Mouse (Mus musculus) frontal cortex, adult 2 months (tissue): ENCODE measurements around the gene Dctn2. TPM values are rescaled to one million over a fixed set of nuclear protein-coding genes. Genes with fewer than 3 reads are reported as not detected.

ENCODE experiments used
- polyA plus RNA-seq: library from polyadenylated mRNA; depleted of rRNA; stranded (reverse); fragments of >200 nt; gene quantifications from 2 replicates; pipeline ENCODE4 v1.2.3, GENCODE M21; 2012; rRNA removed

Dctn2 gene
- polyA plus RNA-seq, 1 experiment: 313 TPM

Other genes with a start within 250 kb of the Dctn2 start
- gene Tsfm, start 235.5 kb upstream of the Dctn2 start, polyA plus RNA-seq: 31.8 and 35.2 TPM in 2 replicates
- 13.9 and 14.0 TPM in 2 replicates for gene Mettl1, start 225.0 kb upstream of the Dctn2 start, polyA plus RNA-seq
- gene Eef1akmt3, start 224.9 kb upstream of the Dctn2 start, polyA plus RNA-seq: 0.18 and 0.27 TPM in 2 replicates
- gene Cyp27b1, start 218.1 kb upstream of the Dctn2 start, polyA plus RNA-seq: 0.70 and 1.0 TPM in 2 replicates
- 13.2 and 14.4 TPM in 2 replicates for gene March9, start 206.2 kb upstream of the Dctn2 start, polyA plus RNA-seq
- gene Cdk4, start 202.8 kb upstream of the Dctn2 start, polyA plus RNA-seq: 154 and 167 TPM in 2 replicates
- 89.9 and 91.7 TPM in 2 replicates for gene Tspan31, start 196.1 kb upstream of the Dctn2 start, polyA plus RNA-seq
- gene Agap2, start 191.1 kb upstream of the Dctn2 start, polyA plus RNA-seq: 450 and 465 TPM in 2 replicates
- 106 and 108 TPM in 2 replicates for gene Os9, start 145.2 kb upstream of the Dctn2 start, polyA plus RNA-seq
- gene B4galnt1, start 101.1 kb upstream of the Dctn2 start, polyA plus RNA-seq: 112 and 132 TPM in 2 replicates
- gene Slc26a10, start 85.7 kb upstream of the Dctn2 start, polyA plus RNA-seq: 5.5 and 6.6 TPM in 2 replicates
- 184 and 198 TPM in 2 replicates for gene Arhgef25, start 76.3 kb upstream of the Dctn2 start, polyA plus RNA-seq
- gene Dtx3, start 70.6 kb upstream of the Dctn2 start, polyA plus RNA-seq: 375 and 413 TPM in 2 replicates
- gene Pip4k2c, start 54.8 kb upstream of the Dctn2 start, polyA plus RNA-seq: 97.3 and 97.4 TPM in 2 replicates
- 795 and 907 TPM in 2 replicates for gene Kif5a, start 3.0 kb upstream of the Dctn2 start, polyA plus RNA-seq
- 50.0 and 51.5 TPM in 2 replicates for gene Mbd6, start 22.6 kb downstream of the Dctn2 start, polyA plus RNA-seq
- 63.1 and 81.8 TPM in 2 replicates for gene Mars, start 45.4 kb downstream of the Dctn2 start, polyA plus RNA-seq
- gene Arhgap9, start 55.6 kb downstream of the Dctn2 start, polyA plus RNA-seq: 1.1 and 1.3 TPM in 2 replicates
- 2.0 and 3.2 TPM in 2 replicates for gene Gli1, start 75.6 kb downstream of the Dctn2 start, polyA plus RNA-seq
- 0.10 and 0.13 TPM in 2 replicates for gene Inhbe, start 88.0 kb downstream of the Dctn2 start, polyA plus RNA-seq
- not detected in 2 replicates for gene Inhbc, start 104.1 kb downstream of the Dctn2 start, polyA plus RNA-seq
- 179 and 210 TPM in 2 replicates for gene R3hdm2, start 114.0 kb downstream of the Dctn2 start, polyA plus RNA-seq
- gene Stac3, start 235.3 kb downstream of the Dctn2 start, polyA plus RNA-seq: 8.8 and 9.8 TPM in 2 replicates
- gene Ndufa4l2, start 248.6 kb downstream of the Dctn2 start, polyA plus RNA-seq: 10.3 and 10.8 TPM in 2 replicates